Mouse (Mus musculus): ENCODE results near the gene Klra2. TPM values are rescaled to one million over a fixed set of nuclear protein-coding genes. Genes with fewer than 3 reads are reported as not detected.

The Klra2 gene
- total RNA-seq (2015): 105 and 120 TPM in 2 replicates
- 91.9 and 106 TPM in 2 replicates for total RNA-seq (2017)

GRCm38 (mm10) chr6:131247206-131247605, at the start of gene Klra2:
TSS of gene Klra2 (minus strand) at chr6:131247362.
- ATAC-seq (ENCODE audit: poor library complexity, severe bottlenecking): peak; percentile 90

- no peak for ATAC-seq (ENCODE audit: poor library complexity, severe bottlenecking)
These were observed 47.4 kb upstream of the Klra2 start for GRCm38 (mm10) chr6:131294435-131295112.

- ATAC-seq (ENCODE audit: poor library complexity, severe bottlenecking): peak; percentile 8; the same call in 1 of the 2 replicates
These were observed 46.8 kb upstream of the Klra2 start for GRCm38 (mm10) chr6:131293916-131294315.

- peak; percentile 82 for ATAC-seq (ENCODE audit: poor library complexity, severe bottlenecking)
These were observed 46.0 kb upstream of the Klra2 start, which contains the start of gene Magohb for GRCm38 (mm10) chr6:131292991-131293788. TSS of gene Magohb (minus strand) at chr6:131293244.

GRCm38 (mm10) chr6:131292276-131292990, 45.3 kb upstream of the Klra2 start:
- peak; percentile 28 for ATAC-seq (ENCODE audit: poor library complexity, severe bottlenecking)

- ATAC-seq (ENCODE audit: poor library complexity, severe bottlenecking): peak; percentile 65
These were observed 43.3 kb upstream of the Klra2 start for GRCm38 (mm10) chr6:131290430-131290829.

- ATAC-seq (ENCODE audit: poor library complexity, severe bottlenecking): peak; percentile 55; the same call in 1 of the 2 replicates
These were observed 31.0 kb upstream of the Klra2 start for GRCm38 (mm10) chr6:131278160-131278559.

GRCm38 (mm10) chr6:131276659-131277058, 29.5 kb upstream of the Klra2 start:
- peak; percentile 14; the same call in 1 of the 2 replicates for ATAC-seq (ENCODE audit: poor library complexity, severe bottlenecking)

GRCm38 (mm10) chr6:131272311-131272710, 25.1 kb upstream of the Klra2 start:
- peak; percentile 55 for ATAC-seq (ENCODE audit: poor library complexity, severe bottlenecking)

- ATAC-seq (ENCODE audit: poor library complexity, severe bottlenecking): no peak
These were observed 23.1 kb upstream of the Klra2 start for GRCm38 (mm10) chr6:131270312-131270711.

- ATAC-seq (ENCODE audit: poor library complexity, severe bottlenecking): peak; percentile 94
These were observed 22.4 kb upstream of the Klra2 start for GRCm38 (mm10) chr6:131269599-131269998.

- peak; percentile 81 for ATAC-seq (ENCODE audit: poor library complexity, severe bottlenecking)
These were observed 17.0 kb upstream of the Klra2 start for GRCm38 (mm10) chr6:131264175-131264574.

GRCm38 (mm10) chr6:131262778-131263177, 15.6 kb upstream of the Klra2 start:
- ATAC-seq (ENCODE audit: poor library complexity, severe bottlenecking): peak; percentile 52

GRCm38 (mm10) chr6:131262009-131262408, 14.8 kb upstream of the Klra2 start:
- no peak for ATAC-seq (ENCODE audit: poor library complexity, severe bottlenecking)

- peak; percentile 78 for ATAC-seq (ENCODE audit: poor library complexity, severe bottlenecking)
These were observed 2.1 kb downstream of the Klra2 start for GRCm38 (mm10) chr6:131245081-131245480.

Other genes with a start within 250 kb of the Klra2 start
- 67.9 and 68.0 TPM in 2 replicates for gene Magohb, start 45.9 kb upstream of the Klra2 start, total RNA-seq (2015)
- gene Magohb, start 45.9 kb upstream of the Klra2 start, total RNA-seq (2017): 36.5 and 53.5 TPM in 2 replicates
- gene Styk1, start 106.2 kb upstream of the Klra2 start, total RNA-seq (2015): 0.59 and 1.7 TPM in 2 replicates
- gene Styk1, start 106.2 kb upstream of the Klra2 start, total RNA-seq (2017): 1.1 and 1.3 TPM in 2 replicates
- 198 and 202 TPM in 2 replicates for gene Ybx3, start 141.1 kb upstream of the Klra2 start, total RNA-seq (2015)
- gene Ybx3, start 141.1 kb upstream of the Klra2 start, total RNA-seq (2017): 215 and 291 TPM in 2 replicates
- not detected in 2 replicates for gene 5430401F13Rik, start 239.0 kb upstream of the Klra2 start, total RNA-seq (2015)
- not detected in 2 replicates for gene 5430401F13Rik, start 239.0 kb upstream of the Klra2 start, total RNA-seq (2017)
- gene Gm6619, start 239.0 kb upstream of the Klra2 start, total RNA-seq (2015): not detected in 2 replicates
- not detected in 2 replicates for gene Gm6619, start 239.0 kb upstream of the Klra2 start, total RNA-seq (2017)